Mouse (Mus musculus): Measurements from ENCODE around the gene Tomt. TPM values are rescaled to one million over a fixed set of nuclear protein-coding genes. Genes with fewer than 3 reads are reported as not detected.

Gene Tomt
- not detected in 2 replicates for polyA plus RNA-seq (2021; fragmentation: Nextera tagmentation)
- long read RNA-seq, experiment 1 = 0 reads
- long read RNA-seq, experiment 2, partial matches to known transcripts = 0 of 1 reads
- long read RNA-seq, experiment 2, other reads (novel, unspliced or antisense) = 1 of 1 reads

DNA sequence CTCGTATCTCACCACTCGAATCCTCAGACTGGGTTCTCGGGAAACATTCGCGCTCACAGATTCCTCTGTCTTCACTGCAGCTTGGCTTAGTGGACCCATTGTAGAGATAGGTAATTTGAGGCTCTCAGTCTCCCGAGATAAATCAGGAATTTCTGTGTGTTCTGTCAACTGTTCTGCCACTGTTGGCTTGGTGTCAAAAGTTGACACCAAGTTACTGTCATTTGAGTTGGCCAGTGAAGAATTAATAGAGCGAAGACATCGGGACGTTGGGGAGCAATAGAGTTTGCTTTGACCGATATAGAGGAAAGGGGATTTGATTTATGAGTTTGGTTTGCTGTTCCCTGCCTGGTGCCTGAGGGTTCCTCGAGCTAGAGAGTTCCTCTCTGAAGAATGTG is at the start of gene Tomt:
TSS of gene Tomt (minus strand) at position 73 of the 395 bp plus-strand sequence.

DNA sequence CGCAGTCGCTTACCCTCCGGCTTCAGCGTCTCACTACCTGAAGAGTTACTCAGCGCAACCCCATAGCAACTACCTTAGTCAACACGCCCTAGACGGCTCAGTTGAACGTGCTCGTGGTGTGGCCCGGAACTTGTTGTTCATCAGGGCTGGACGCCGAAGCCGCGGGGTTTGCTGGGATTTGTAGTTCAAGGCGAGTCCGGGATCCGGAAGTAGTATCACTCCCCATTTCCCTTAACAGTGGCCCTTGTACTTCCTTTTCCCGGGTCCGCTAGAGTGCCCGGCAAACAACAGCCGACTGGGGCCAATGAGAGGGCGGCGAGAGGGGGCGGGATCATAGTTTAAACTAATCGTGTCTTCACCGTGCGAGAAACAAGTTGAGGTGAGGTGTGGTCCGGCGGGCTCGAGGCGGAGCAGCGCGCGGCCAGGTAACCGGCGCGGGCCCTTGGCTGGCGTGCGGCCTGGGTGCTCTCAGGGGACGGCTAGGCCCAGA is 27.6 kb upstream of the Tomt start, which contains the start of the genes Lrrc51 and Numa1:
TSS of gene Lrrc51 (minus strand) at position 145 of the 490 bp plus-strand sequence.
TSS of gene Numa1 (plus strand) at position 361 of the 490 bp plus-strand sequence.

DNA sequence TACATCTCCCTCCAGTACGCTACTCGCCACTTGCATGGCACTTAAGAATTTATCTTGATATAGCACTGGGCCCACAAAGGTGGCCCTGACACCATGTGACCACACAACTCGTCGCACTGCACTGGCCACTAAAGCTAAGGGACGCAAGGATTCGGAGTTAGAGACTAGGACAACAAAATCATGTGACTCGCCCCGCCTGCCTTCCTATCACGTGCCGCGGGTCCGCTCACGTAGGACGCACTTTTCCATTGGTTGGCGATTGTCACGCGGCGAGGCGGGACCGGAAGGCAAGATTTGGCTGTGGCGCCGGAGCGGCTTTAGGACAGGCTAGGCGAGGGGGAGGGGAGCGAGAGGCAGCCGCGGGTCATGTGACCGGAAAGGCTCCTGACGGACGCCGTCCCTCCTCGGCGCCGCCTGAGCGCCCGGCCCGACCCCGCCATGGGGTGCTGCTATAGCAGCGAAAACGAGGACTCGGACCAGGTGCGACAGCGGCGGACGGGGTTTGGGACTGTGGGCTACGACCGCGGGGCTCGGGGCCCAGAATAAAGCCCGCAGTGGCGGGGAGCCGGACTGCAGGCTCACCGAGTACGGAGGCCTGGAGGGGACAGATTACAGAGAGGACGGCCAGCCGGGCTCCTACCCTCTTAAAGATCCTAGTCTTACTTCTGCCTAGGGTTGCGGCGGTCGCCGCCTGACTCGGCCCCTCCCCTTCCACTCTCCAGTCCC is 435 bp downstream of the Tomt start, which contains the start of gene Lamtor1:
TSS of gene Lamtor1 (plus strand) at position 344 of the 726 bp plus-strand sequence.

DNA sequence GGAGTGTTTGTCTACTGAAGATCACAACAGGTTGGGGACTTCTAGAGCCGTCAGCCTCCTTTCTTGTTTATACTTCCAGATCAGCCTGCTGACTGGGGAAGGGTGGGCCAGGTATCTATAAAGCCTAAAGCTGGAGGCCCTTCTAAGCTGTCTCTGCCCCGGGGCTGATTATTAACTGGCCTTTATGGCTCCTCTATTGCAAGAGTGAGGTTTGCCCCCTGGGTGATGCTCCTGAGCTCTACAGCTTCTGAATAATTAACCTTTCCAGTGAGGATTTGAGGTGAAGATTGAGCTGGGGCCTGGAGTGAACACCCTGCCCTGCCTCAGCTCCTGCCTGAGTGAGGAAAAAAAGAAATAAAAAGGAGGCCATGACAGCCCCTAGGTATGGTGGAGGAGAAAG is 35.5 kb downstream of the Tomt start, which contains the start of gene Folr1:
TSS of gene Folr1 (minus strand) at position 160 of the 400 bp plus-strand sequence.

DNA sequence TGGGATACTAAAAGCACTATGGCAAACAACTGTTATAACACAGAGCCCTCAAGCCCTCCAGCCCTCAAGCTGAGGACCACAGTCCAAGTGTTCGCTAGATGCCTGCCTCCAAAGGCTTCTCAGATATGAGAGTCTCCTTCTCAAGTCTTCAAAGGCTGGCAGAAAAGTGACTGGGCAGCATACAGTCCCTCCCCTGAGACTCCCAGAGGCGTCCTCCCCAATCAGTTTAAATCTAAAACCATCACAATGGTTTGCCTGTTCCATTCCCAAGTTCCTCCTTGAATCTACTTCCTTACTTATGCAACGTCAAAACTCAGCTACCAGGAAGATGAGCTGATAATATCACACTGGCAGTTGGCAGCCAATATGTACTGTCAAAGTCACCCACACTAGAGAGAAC is 42.7 kb downstream of the Tomt start, which contains the start of gene Anapc15:
TSS of gene Anapc15 (plus strand) at position 301 of the 400 bp plus-strand sequence.

DNA sequence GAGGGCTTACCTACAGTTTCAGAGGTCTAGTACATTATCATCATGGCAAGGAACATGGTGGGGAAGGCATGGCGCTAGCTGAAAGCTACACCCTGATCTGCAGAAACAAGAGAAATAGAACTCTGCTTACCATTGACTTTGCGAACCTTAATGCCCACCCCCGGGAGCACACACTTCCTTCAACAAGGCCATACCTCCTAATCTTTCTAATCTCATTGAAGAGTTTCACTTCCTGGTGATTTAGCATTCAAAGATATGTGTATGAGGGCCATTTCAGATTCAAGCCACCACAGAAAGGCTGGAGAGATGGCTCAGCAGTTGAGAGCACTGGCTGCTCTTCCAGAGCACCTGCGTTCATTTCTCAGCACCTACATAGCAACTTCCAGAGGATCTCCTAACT is 49.1 kb downstream of the Tomt start, which contains the start of gene Folr2:
TSS of gene Folr2 (minus strand) at position 101 of the 400 bp plus-strand sequence.

Small RNAs within 50 kb of the gene (microRNA-seq; reads per million reads assigned to microRNA genes)
- not detected for gene Gm22655

Other genes with a start within 250 kb of the Tomt start
- 57.2 and 63.6 TPM in 2 replicates for gene Clpb, start 242.7 kb downstream of the Tomt start, polyA plus RNA-seq (2021; fragmentation: Nextera tagmentation)
- not detected in 2 replicates for gene Phox2a, start 88.0 kb downstream of the Tomt start, polyA plus RNA-seq (2021; fragmentation: Nextera tagmentation)
- 2.2 and 2.9 TPM in 2 replicates for gene Inppl1, start 68.1 kb downstream of the Tomt start, polyA plus RNA-seq (2021; fragmentation: Nextera tagmentation)
- gene Folr2, start 49.2 kb downstream of the Tomt start, polyA plus RNA-seq (2021; fragmentation: Nextera tagmentation) = 0.78 and 0.93 TPM in 2 replicates
- gene Anapc15, start 42.6 kb downstream of the Tomt start, polyA plus RNA-seq (2021; fragmentation: Nextera tagmentation) = 26.6 and 27.6 TPM in 2 replicates
- 7.6 and 132 TPM in 2 replicates for gene Folr1, start 35.6 kb downstream of the Tomt start, polyA plus RNA-seq (2021; fragmentation: Nextera tagmentation)
- 224 and 235 TPM in 2 replicates for gene Lamtor1, start 455 bp downstream of the Tomt start, polyA plus RNA-seq (2021; fragmentation: Nextera tagmentation)
- 13.0 and 24.4 TPM in 2 replicates for gene Lrrc51, start 27.5 kb upstream of the Tomt start, polyA plus RNA-seq (2021; fragmentation: Nextera tagmentation)
- 25.8 and 31.2 TPM in 2 replicates for gene Numa1, start 27.8 kb upstream of the Tomt start, polyA plus RNA-seq (2021; fragmentation: Nextera tagmentation)
- 0.60 and 1.5 TPM in 2 replicates for gene Il18bp, start 112.3 kb upstream of the Tomt start, polyA plus RNA-seq (2021; fragmentation: Nextera tagmentation)
- 18.0 and 19.2 TPM in 2 replicates for gene Rnf121, start 159.1 kb upstream of the Tomt start, polyA plus RNA-seq (2021; fragmentation: Nextera tagmentation)
- gene Xndc1, start 159.2 kb upstream of the Tomt start, polyA plus RNA-seq (2021; fragmentation: Nextera tagmentation) = 2.4 and 3.1 TPM in 2 replicates
- gene Xntrpc, start 159.4 kb upstream of the Tomt start, polyA plus RNA-seq (2021; fragmentation: Nextera tagmentation) = 0.09 and 0.13 TPM in 2 replicates
- not detected in 2 replicates for gene Trpc2, start 176.8 kb upstream of the Tomt start, polyA plus RNA-seq (2021; fragmentation: Nextera tagmentation)
- 0.10 and 0.11 TPM in 2 replicates for gene Art1, start 195.4 kb upstream of the Tomt start, polyA plus RNA-seq (2021; fragmentation: Nextera tagmentation)
- gene Art5, start 203.1 kb upstream of the Tomt start, polyA plus RNA-seq (2021; fragmentation: Nextera tagmentation) = not detected in 2 replicates
- gene Chrna10, start 210.5 kb upstream of the Tomt start, polyA plus RNA-seq (2021; fragmentation: Nextera tagmentation) = 0.05 and 0.21 TPM in 2 replicates

All from layer of hippocampus, adult 6 months (tissue).